Mouse (Mus musculus): ENCODE data around the gene Tenm3.

DNA sequence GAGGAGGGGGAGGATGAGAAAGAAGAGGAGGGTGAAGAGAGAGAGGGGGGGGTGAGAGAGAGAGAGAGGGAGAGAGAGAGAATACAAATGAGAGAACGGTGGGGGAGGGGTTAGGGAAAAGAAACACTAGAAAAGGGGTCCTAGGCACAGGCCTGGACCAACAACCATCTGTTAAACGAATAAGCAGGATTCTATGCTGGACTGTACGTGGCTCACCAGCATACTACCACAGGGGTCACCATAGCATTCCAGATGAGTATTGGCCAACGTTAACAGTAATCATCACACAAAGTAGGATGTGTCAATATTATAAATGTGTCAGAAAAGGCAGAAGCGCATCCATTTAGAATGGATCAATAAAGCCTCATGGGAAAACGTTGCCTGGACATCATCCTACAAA, 233.4 kb downstream of the Tenm3 start:
- TF ChIP-seq CTCF (IDR thresholded peaks at IDR 0.05; ENCODE audit: low read depth): no peak
- no peak for TF ChIP-seq EP300 (IDR thresholded peaks at IDR 0.05; ENCODE audit: low read depth)
